Mouse (Mus musculus): Measurements from ENCODE around the gene 2610044O15Rik8.

Gene 2610044O15Rik8

DNA sequence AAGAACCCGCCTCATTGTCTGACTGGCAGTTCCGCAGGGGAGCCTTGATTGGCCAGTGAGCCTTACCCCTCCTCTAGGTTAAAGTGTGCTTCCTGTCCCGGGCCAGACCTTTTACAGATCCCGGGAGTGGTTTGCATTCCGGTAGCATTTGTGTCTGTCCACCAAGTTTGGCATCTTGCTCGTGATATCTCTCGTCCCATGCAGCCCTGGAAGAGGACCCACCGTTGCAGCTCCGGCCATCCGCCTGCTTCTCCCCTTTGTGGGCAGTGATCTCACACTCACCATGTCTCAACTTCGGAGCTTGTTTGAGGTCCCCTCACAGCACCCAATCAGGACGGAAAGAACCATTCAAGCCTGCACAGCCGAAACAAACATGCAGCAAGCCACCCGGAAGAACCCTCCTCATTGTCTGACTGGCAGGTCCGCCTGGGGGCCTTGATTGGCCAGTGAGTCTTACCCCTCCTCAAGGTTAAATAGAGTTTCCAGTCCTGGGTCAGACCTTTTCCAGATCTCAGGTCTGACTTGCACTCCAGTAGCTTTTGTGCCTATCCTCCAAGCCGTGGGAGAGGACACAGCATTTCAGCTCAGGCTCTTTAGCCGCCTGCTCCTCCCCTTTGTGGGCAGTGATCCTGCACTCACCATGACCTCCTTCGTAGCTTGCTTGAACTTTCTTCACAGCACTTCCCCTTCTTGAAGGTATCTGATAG, at the start of gene 2610044O15Rik8:
2610044O15Rik8 (minus strand) TSS at position 380 of the 707 bp plus-strand sequence.
- peak; percentile 92 for DNase-seq (ENCODE audit: low read depth, low spot score)

DNA sequence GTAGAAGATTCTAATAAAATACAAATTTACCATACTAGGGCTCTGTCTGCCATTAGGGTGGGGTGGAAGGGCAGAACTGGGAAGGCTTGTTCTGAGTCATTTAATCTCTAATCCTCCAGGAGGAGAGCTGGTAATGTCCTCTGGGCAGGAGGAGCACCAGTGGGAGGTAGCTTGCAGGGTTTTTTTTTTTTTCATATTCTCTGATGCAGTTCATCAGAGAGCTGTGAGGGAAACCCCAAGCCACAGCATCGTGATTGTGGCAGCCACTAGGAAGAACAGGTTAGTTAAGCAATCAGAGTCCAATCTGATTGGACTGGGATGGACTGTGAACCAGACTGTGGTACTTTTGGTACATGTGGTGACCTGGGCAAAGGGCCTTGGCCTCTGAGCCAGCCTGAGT, 31.7 kb upstream of the 2610044O15Rik8 start:
- no peak for DNase-seq (ENCODE audit: low read depth, low spot score)

DNA sequence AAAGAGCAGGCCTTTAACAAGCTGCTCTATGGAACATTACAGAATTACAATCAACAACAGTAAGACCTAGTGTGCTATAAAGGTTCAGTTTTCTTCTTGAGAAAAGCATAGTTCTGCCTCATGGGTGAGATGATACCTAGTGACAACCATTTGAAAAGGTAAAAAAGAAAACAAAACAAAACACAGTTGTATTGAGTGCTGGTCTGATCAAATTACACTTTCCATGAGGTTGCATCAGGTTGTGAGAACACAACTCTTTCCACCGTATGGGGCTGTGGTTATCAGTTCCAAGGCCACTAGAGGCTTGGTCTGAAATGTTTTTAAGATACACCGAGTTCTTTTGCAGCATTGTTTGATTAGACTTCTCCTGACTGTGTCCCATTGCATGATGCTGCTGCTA, 30.1 kb upstream of the 2610044O15Rik8 start:
- no peak for DNase-seq (ENCODE audit: low read depth, low spot score)

DNA sequence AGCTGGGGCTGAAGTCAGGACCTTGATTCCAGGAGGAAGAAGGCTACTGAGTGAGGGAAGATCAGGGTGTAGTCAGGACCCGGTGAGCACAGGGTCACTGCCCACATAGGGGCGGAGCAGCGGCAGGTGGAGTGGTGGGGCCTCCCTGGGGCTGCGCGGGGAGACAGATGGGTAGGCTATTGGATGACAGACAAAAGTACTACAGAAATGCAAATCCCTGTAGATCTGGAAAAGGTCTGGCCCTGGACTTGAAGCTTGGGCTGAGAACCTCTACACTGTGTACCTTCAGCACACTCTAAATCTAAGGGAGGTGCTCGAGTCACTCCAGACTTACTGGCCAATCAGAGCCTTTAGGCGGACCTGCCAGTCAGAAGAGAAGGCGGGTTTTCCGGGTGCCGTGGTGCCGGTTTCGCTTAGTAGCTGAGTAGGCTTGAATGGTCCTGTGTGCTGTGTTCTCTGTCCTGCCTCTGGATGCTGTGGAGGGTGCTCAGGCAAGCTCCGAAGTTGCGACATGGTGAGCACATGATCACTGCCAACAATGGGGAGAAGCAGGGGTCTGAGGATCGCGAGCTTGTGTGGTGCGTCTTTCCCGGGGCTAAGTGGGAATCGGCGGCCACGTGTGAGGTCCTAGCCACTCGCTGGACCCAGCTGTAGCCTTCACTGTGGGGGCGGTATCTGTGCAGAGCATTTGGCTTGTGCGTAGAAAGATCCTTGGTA, 29.2 kb upstream of the 2610044O15Rik8 start:
- peak; percentile 83 for DNase-seq (ENCODE audit: low read depth, low spot score)

DNA sequence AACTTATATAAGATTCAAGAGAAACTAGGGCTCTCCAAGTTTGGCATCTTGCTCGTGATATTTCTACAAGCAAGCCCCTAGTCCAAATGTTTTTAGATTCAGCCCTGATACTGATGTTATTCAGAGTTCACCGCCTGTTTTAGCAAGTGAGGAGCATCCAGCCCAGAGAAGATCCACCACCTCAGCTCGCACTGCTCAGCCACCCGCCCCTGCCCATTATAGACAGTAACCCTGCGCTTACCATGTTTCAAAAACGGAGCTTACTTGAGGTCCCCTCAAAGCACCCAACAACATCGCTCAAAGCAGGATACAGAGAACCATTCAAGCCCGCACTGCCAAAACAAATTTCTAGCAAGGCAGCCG, 561 bp downstream of the 2610044O15Rik8 start:
- DNase-seq (ENCODE audit: low read depth, low spot score) = no peak

Data from ES-CJ7 (cell line).